Mouse (Mus musculus) cerebellum, postnatal 36 days (tissue): ENCODE measurements around the gene Gm10837.

ENCODE experiments used
- DNase-seq, 2 experiments: peaks; one replicate each; pipeline ENCODE4 v3.0.0; 2021 to 2022; ENCODE audit warnings: mixed read lengths in 2 of 2

The Gm10837 gene

DNA sequence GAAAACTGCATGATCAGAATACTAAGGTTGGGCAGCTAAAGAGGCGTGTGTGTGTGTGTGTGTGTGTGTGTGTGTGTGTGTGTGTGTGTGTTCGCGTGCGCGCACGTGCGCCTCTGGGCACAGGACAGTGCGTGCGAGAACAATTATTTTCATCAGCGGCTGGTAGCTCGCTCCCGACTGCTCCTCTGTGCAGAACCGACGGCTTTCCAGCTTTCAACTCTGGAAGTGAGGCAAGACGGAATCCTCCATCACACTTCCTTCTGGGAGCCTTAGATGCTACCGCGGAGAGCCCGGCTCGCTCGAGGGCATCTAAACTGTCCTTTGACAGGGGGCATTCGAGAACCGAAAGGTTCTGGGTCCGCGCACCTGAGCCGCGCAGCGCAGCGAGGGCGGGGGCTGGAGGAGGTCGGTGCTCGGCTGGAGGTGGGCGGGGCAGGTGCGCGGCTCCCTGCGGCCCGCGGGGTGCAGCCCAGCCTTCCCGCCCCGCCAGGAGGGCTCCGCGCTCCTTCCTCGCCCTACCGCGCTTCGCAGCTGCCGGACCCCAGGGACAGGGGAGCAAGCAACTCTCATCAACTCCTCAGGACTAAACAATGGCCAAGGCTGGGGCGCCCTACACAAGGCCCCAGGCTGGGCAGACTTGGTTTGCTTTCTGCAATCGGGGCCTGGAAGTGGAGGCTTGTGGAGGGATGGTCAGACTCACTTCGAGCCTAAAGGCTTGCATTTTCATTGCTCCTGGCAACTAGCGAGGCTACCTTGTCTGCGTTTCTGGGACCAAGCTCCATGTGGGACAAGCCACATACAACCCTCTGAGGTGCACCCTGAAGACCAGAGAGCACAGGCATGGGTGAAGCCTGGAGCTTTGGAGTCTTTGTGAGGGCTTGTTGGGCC lies at the start of gene Gm10837:
Gene Gm10837 (plus strand): TSS at position 146 of the 888 bp plus-strand sequence.
- DNase-seq: peak; percentile 69

DNA sequence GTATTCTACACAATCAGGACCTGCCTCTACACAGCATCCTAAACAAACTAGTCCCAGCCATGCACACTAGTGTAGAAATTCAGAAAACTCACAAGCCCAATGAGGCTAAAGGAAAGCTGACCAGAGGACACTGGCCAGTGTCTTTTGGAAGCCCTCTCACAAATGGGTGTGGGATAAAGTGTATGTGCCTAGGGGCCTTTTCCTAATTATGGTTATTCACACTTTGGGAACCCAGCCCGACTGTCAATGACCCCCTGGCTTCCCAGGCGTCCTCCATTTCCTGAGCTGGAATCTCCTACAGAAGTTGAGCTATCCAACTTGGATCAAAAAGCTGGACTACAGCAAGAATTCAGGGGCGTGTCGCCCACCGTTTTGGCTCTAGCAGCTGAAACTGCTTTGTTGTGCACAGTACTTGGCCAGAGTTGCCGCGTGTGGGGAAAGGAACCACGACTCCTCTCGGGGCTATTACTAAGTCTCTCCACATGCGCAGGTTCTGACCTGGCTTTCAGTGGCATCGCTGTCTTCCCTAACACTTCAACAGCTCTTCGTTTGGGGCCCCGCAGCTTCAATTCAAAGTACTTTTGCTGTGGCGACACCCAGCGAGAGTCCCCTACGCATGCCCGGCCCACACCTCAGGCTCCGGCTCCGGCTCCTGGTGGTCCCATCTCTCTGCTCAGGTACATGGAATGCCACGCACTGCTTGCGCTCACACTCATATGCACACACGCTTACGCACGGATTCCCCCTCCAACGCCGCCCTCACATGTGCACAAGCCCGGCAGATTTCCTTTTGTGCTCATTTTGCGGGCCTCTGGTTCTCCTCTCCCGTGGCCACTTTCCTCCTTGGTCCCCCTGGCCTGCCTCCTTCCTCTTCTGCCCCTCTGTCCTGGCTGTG lies 40.5 kb upstream of the Gm10837 start:
- DNase-seq: peak; percentile 32 to 46

DNA sequence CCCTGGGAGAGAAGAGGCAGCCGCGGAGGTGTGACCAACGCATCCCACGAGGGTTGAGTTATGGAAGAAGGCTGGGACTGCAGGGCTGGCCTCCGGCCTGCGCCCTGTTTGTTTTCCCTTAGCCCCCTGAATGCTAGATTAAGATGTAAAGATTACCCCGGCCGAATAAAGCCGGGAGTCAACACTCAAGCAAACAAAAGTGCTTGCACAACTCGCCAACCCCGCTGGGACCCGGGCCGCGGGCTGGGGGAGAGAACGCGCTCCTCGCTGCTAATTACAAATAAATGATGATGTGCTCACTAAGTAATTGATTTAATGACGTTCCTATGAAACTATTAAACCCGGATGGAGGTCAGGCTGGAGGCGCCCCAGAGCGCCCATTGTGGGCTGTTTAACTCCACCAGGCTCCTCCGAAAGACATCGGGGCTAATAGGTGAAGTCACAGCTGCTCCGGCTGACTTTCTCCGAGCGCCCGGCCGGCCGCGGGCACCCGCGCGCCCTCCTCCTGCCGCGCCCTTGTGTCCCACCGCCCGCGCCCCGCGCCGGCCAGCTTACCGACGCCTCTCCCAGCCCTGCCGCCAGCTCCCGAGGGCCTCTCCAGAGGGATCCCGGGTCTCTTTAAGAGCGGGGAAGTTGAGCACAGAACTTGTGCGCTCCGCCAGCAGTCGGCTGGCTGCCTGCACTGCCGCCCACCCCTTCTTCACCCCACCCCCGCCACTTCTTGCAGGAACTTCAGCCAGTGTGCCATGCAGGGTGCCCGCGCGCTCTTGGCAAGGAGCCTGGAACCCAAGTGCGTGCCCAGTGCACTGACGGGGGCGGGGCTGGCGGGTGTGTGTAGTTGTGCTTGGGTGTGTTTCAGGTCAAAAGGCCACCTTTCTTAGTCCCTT lies 39.6 kb upstream of the Gm10837 start, which contains the start of gene Gm5089:
Gene Gm5089 (minus strand): TSS at position 620 of the 887 bp plus-strand sequence.
- peak; percentile 70 to 71 for DNase-seq

DNA sequence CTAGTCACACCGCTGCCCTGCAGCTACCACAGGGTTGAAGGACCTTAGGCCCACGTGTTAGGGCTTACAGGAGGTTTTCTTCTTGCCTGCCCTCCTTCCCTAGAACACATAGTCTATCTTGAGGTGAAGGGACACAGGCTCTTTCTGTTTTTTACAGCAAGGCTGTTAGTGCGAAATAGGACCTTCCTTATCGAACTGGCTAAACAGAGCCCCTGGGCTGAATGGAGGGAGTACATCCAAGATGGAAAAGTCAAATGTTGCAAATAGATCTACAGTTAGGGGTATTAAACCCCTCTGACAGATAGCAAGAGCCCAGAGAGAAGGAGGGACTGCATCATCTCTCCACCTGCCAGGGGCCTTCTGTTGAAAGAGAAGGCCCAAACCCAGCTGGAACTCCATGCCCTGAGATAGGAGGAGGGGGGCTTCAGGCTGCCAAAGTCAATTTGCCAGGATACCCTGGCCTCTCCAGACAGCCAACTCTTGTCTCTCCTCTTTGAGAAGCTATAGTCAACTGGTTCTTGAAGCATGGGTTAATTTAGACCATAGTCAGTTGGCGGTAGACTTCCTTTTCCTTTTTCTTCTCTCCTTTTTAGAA lies 38.7 kb upstream of the Gm10837 start:
- DNase-seq: no peak

DNA sequence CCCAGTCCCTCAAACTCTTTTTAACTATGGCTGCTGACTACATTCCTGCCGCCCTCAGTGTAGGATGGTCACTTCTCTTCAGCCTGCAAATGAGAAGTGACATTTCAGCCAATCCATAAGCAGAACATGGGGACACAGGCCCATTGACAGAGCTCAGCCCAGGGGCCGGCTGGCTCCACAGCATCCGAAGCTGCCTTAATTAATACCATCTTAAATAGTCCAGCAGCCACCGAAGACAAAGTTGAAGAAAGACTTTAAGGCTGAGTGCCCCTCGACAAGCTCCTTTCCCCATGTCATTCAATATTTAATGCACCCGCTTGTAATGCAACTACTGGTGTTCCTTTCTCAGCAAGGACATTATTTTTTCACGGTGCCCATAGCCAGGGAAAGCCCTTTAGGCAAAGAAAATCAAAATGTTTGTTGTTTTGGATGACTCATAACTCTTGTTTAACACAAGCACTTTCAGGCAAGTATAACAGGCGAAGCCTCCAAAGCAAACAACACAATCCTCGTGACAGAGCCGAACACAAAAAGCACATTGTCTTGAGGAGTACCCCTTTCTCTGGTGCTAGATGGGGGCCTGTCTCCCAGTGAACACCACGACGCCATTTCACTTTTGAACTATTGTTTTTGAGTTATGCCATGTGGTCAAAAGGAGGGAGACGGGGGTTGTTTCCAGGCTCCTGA lies 37.5 kb upstream of the Gm10837 start:
- DNase-seq: peak in 1 of 2 experiments; percentile 21

DNA sequence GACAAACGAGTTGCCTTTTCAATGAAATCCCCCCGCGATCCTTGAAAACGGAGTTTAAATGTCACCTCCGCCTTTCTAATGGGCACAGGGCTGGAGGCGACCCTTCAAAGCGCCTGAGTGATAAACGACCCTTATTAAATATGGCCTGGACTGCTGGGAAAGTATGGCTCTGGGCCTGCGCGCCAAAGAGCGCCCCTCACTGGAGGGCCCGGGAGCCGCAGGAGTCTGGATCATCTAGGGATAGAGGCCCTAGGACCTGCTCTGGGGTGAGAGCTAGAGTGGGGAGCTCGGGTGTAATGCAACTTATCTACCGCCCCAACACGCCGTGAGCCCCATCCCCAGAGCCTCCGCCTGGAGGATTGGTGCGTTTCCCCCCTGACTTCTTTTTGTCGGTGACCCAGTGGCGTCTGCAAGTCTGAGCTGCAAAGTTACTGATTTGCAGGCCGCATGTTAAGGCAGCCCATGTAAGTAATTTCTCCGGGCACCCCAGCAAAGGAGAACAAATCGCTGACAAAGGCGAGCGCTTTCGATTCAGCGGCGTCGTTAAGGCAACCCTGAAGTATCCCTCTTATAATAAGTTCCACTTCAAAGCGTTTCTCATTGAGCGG lies 36.9 kb upstream of the Gm10837 start:
- peak; percentile 69 to 70 for DNase-seq

DNA sequence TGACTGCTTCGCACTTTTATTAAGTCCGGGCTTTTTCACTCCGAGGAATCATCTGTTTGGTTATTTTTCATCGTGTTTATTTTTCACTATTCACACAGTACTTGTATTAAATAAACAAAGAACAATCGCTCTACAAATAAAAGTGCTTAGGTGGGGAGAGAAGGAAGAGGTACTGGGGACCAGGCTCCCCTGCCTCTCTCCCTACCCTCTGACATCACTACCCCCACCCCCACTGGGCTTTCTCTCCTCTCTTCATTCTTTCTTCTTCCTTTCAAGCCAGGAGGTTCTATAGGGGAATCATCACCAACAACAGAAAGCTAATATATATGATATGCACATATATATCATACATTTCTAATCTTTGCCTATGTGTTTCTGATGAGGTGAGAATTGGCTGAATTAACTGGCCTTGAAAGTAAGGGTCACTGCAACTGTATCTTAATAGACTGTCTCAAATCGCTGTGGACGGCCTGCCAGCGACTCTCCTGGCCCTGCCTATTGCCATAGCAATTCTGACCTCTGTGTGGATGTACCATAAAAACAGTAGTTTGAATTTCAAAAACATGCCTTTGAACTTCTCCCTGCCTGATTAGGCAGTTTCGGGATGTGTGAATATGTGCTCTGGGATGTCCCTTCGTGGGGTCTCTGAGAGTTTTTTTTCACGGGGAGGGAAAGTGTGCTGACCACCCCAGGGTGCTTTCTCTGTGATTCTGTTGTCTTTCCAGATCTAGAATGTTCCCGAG lies 36.2 kb upstream of the Gm10837 start:
- DNase-seq: peak in 1 of 2 experiments; percentile 31

DNA sequence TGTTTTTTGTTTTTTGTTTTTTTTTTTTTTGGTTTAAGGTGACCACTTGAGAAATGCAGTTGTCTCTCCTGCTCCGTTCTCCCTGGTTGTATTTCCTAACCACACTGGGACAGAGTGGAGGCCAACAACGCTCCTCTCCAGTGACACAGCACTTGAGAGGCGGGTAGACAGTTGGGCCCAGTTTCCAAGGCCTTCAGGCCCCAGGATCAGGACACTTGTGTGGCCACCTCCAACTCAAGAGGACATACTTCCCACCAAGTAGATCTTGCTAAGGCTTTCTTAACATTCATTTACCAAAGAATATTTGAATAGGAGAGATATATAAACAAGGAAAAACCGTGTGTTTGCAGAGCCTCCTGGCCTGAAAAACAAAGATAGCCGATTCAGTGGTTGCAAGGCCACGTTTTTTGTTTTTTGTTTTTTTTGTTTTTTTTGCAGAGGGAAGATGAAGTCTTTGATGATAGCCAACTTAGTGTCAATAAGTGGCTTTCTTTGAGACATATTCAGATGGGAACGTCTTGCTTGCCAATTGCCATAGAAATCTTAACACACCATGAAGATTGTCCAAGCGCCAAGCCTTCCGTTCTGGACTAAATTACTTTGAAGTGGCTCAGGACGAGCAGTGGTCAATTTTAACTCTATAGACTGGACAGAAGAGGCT lies 35.4 kb upstream of the Gm10837 start:
- peak in 1 of 2 experiments; percentile 31 for DNase-seq

DNA sequence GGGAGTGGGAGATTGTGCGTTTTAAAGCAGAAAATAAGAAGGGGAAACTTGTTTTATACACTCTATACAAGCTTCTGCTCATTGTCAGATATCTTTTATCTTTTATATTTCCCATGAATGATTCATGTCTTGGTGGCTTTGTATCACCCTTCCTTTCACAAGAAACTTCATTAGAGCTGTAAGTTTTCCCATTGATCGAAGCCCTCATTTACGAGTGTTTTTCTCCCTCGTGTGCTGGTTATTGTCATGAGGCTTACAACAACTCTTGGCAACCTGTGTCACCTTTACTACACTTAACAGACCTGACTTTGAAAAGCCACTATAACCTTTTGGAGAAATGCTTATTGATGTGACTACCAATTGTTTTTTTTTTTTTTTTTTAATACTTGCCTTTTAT lies 34.8 kb upstream of the Gm10837 start:
- no peak for DNase-seq

DNA sequence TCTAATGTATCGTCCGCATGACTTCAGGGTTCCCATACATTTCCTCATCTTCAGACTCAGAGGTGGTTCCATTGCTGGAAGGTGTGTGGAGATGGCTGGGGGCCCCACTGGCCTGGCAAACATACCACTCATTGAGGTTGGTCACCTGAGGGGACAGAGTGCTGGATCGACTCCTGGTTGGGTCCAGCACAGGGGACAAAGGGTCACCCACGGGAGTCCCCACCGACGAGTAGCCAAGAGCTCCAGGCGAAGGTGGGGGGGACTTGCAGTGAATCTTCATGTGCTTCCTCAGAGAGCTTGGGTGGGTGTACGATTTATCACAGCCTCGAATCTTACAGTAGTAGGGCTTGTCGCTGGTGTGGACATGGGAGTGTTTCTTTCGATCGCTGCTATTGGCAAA lies 31.1 kb upstream of the Gm10837 start:
- DNase-seq: peak in 1 of 2 experiments; percentile 52

DNA sequence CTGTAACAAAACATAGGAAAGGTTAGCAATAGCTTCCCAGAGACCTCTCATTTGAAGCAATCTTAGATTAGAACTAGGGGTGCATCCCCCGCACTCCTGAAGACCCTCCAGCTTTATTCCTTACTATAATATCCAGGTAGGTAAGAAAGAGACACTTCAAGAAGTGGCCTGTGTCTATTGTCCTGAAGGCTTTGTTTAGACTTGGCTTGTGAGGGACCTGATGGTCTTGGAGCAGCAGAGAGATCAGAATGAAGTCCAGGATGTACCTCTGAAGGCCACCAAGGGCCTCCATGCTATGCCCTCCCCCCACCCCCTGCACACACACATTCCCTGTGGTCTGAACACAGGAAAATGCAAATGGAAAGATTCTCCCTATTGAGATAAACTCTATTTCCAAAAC lies 30.6 kb upstream of the Gm10837 start:
- DNase-seq: peak in 1 of 2 experiments; percentile 38

DNA sequence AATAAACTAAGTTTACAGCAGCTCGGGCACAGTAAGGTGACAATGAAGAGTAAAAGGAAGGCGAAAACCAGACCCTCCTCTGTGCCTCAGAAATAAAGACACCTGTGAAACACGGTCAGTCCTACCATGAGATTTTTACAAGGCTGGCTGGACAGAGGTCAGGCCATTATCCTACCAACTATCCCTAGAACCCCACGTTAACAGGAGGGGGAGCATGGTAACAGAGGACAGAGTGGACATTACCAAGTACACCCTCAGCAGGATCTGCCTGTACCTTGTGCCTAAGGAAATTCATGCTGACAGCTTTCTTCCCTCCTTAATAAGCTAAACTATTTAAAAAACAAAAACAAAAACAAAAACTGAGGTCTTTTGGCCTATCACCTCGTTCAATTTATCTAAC lies 30.2 kb upstream of the Gm10837 start:
- peak in 1 of 2 experiments; percentile 47 for DNase-seq

DNA sequence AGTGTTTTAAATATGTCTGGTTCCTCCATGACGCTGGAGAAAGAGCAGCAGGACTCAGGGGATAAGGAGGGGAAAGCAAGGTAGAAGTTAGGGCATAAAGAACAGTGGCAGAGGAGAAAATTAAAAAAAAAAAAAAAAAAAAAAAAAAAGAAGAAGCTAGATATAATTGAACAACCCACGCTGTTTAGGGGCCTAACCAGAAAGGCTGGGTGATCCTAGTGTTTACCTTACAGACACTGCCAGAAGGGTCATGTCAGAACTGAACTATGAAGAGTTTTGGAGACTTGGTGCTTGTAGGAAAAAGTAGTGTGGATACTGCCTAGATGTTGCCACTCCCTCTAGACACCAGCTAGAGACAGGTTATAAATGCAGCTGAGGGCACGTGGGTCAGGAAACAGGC lies 28.9 kb upstream of the Gm10837 start:
- DNase-seq: no peak

DNA sequence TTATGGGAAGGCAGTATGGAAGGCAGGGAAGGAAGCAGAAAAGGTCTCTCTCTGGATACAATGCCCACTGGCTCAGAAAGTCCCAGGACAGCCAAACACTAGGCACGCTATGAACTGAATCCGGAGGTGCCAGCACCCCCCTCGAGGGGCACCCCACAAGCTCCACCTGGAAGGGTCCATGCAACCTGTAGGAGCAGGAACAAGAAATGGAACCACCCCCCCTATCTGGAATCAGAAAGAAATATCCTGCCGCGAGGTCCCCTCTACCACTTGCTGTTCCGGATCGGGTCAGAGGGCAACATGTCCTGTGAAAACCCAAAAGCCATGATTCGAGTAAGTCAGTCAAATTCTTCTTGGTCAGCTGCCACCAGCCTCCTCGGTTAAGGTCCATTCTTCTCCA lies 28.4 kb upstream of the Gm10837 start:
- peak; percentile 31 to 49 for DNase-seq

DNA sequence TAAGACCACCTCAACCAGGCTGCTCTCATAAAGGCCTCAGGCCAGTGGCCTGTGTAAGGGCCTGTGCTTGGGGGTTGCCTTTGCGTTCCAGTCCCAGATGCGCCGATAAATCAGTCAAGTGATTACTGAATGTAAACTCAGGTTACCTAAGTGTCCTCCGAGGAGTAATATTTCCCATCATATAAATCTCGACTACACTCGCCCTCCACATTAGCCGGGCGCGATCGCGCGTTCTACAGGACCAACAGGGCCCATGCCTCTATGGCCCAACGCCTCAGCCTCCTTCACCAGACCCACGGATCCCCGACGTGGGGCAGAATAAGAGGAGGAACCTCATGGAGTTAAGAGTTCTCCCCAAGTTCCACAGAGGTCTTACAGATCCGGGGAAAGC lies 27.7 kb upstream of the Gm10837 start:
- DNase-seq: peak; percentile 44 to 54

DNA sequence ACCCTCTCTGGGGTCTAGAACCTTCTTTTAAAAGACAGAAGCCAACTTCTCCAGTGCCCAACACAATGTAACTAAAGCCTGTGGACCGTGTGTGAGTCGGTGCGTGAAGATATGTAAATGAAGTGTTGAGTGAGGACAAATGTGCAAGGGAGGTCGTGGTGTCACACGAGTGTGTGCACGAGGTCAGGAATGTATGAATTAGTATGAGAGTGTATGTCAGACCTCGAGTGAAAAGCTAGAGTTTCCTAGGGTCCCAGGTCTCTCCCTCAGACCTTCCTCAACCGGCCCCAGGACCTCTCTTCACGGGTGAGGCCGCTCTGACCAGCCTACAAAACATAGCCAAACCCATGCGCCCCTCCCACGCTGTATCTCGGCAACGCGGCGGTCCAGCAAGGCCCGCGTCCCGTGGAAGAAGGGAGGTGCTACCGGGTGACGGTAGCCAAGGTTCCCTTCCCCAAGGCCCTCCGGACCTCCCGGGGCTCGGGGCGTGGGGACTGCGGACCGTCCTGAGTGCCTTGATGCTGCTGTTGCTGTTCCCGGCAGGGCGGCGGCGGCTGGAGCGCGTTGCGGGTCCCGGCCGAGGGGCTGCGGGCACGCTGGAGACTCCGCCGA lies 27.2 kb upstream of the Gm10837 start:
- DNase-seq: peak; percentile 60 to 63

DNA sequence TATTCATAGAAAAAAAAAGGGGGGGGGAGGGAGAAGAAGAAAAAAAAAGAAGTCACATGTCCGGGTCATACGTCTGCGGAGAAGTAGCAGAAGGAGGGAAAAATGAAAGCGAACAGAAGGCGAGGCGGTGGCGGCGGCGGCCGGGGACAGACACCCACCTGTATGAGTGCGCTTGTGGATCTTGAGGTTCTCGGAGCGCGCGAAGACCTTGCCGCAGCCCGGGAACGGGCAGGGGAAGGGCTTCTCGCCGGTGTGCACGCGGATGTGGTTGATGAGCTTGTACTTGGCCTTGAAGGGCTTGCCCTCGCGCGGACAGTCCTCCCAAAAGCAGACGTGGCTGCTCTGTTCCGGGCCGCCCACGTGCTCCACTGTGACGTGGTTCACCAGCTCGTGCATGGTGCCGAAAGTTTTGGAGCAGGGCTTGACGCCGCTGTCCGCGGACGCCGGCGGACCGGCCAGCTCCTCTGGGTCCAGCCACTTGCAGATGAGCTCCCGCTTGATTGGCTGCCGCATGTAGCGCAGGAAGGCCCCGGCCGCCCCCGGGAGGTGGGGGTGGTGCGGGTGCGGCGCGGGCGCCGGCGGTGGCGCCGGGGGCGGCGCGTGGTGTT lies 26.5 kb upstream of the Gm10837 start:
- DNase-seq: peak; percentile 69 to 72

DNA sequence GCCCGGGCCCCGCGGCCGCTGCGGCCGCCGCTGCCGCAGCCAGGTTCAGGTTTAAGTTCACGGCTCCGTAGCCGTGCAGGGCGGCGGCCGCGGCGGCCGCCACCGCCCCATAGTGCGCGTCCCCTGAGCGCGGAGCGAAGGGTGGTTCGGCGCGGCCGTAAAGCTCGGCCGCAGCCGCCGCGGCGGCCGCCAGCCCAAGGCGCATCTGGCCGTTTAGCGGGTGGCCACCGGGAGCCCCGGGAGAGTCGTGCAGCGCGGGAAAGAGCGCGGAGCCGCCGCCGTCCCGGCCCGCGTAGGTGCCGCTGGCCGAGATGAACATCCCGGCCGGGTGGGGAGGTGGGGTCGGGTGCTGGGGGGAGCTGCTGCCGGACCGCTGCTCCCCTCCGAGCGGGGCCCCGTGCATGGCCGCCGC lies 26.0 kb upstream of the Gm10837 start:
- no peak for DNase-seq
